Mouse (Mus musculus): ENCODE data around the gene Hrh2. TPM values are rescaled to one million over a fixed set of nuclear protein-coding genes. Genes with fewer than 3 reads are reported as not detected.

Hrh2 gene
- polyA plus RNA-seq, 1 experiment: 0.53 TPM

- H3K27ac ChIP-seq (ENCODE audit: insufficient read depth, low read depth, low read length): peak overlapping the region; percentile 32; the same call in 1 of the 2 replicates
- DNase-seq: no peak
- TF ChIP-seq CTCF (conservative IDR thresholded peaks at IDR 0.05; ENCODE audit: insufficient read depth, insufficient read length, low read depth, low read length) (no peak), POLR2A (IDR thresholded peaks at IDR 0.05; ENCODE audit: low read depth, low read length) (no peak)
- peaks cover 5% of the 10 kb centered on the region; the same call in 1 of the 2 replicates for H3K4me1 ChIP-seq (ENCODE audit: control insufficient read depth, insufficient read depth, low read length)
- H3K4me3 ChIP-seq (ENCODE audit: insufficient read depth, low read depth, low read length): no peak overlapping the region
- H3K36me3 ChIP-seq (ENCODE audit: control insufficient read depth, insufficient read depth, low read length): no peaks in the 10 kb centered on the region
- H3K27me3 ChIP-seq (replicated peaks; ENCODE audit: control insufficient read depth, insufficient read depth, low read length): no peaks in the 10 kb centered on the region
- 39% methylated on average over 13 of the region's 13 CpGs for WGBS
Measured at GRCm38 (mm10) chr13:54248436-54248995, 56.6 kb downstream of the Hrh2 start.

GRCm38 (mm10) chr13:54249007-54249406, 57.1 kb downstream of the Hrh2 start:
- no peak for TF ChIP-seq POLR2A (IDR thresholded peaks at IDR 0.05; ENCODE audit: low read depth, low read length)
- TF ChIP-seq CTCF (conservative IDR thresholded peaks at IDR 0.05; ENCODE audit: insufficient read depth, insufficient read length, low read depth, low read length): no peak
- H3K36me3 ChIP-seq (ENCODE audit: control insufficient read depth, insufficient read depth, low read length): no peaks in the 10 kb centered on the region
- WGBS: 8% methylated on average over 4 of the region's 4 CpGs
- peak; percentile 76 for DNase-seq
- no peaks in the 10 kb centered on the region for H3K27me3 ChIP-seq (replicated peaks; ENCODE audit: control insufficient read depth, insufficient read depth, low read length)
- no peak overlapping the region for H3K4me3 ChIP-seq (ENCODE audit: insufficient read depth, low read depth, low read length)
- H3K27ac ChIP-seq (ENCODE audit: insufficient read depth, low read depth, low read length): peak overlapping the region; percentile 32; the same call in 1 of the 2 replicates
- H3K4me1 ChIP-seq (ENCODE audit: control insufficient read depth, insufficient read depth, low read length): peaks cover 5% of the 10 kb centered on the region; the same call in 1 of the 2 replicates

GRCm38 (mm10) chr13:54250346-54250745, 58.4 kb downstream of the Hrh2 start:
- DNase-seq: no peak
- Histone ChIP-seq H3K4me3 (ENCODE audit: insufficient read depth, low read depth, low read length) (no peak overlapping the region), H3K4me1 (ENCODE audit: control insufficient read depth, insufficient read depth, low read length) (peaks cover 5% of the 10 kb centered on the region; the same call in 1 of the 2 replicates), H3K36me3 (ENCODE audit: control insufficient read depth, insufficient read depth, low read length) (no peaks in the 10 kb centered on the region), H3K27ac (ENCODE audit: insufficient read depth, low read depth, low read length) (no peak overlapping the region), H3K27me3 (replicated peaks; ENCODE audit: control insufficient read depth, insufficient read depth, low read length) (no peaks in the 10 kb centered on the region)
- TF ChIP-seq CTCF (conservative IDR thresholded peaks at IDR 0.05; ENCODE audit: insufficient read depth, insufficient read length, low read depth, low read length) (no peak), POLR2A (IDR thresholded peaks at IDR 0.05; ENCODE audit: low read depth, low read length) (no peak)
- 51% methylated on average over 8 of the region's 8 CpGs for WGBS

- Histone ChIP-seq H3K27me3 (replicated peaks; ENCODE audit: control insufficient read depth, insufficient read depth, low read length) (no peaks in the 10 kb centered on the region), H3K36me3 (ENCODE audit: control insufficient read depth, insufficient read depth, low read length) (no peaks in the 10 kb centered on the region), H3K4me3 (ENCODE audit: insufficient read depth, low read depth, low read length) (no peak overlapping the region), H3K27ac (ENCODE audit: insufficient read depth, low read depth, low read length) (no peak overlapping the region), H3K4me1 (ENCODE audit: control insufficient read depth, insufficient read depth, low read length) (peaks cover 5% of the 10 kb centered on the region; the same call in 1 of the 2 replicates)
- no peak for DNase-seq
- TF ChIP-seq POLR2A (IDR thresholded peaks at IDR 0.05; ENCODE audit: low read depth, low read length): no peak
- no peak for TF ChIP-seq CTCF (conservative IDR thresholded peaks at IDR 0.05; ENCODE audit: insufficient read depth, insufficient read length, low read depth, low read length)
- 73% methylated on average over 11 of the region's 11 CpGs for WGBS
Measured at GRCm38 (mm10) chr13:54251541-54252225, 59.8 kb downstream of the Hrh2 start.

GRCm38 (mm10) chr13:54257580-54258223, 65.8 kb downstream of the Hrh2 start:
- H3K4me1 ChIP-seq (ENCODE audit: control insufficient read depth, insufficient read depth, low read length): no peaks in the 10 kb centered on the region
- H3K27ac ChIP-seq (ENCODE audit: insufficient read depth, low read depth, low read length): no peak overlapping the region
- no peak for TF ChIP-seq POLR2A (IDR thresholded peaks at IDR 0.05; ENCODE audit: low read depth, low read length)
- no peak for TF ChIP-seq CTCF (conservative IDR thresholded peaks at IDR 0.05; ENCODE audit: insufficient read depth, insufficient read length, low read depth, low read length)
- no peaks in the 10 kb centered on the region for H3K27me3 ChIP-seq (replicated peaks; ENCODE audit: control insufficient read depth, insufficient read depth, low read length)
- no peak overlapping the region for H3K4me3 ChIP-seq (ENCODE audit: insufficient read depth, low read depth, low read length)
- H3K36me3 ChIP-seq (ENCODE audit: control insufficient read depth, insufficient read depth, low read length): no peaks in the 10 kb centered on the region
- DNase-seq: no peak
- 21% methylated on average over 10 of the region's 10 CpGs for WGBS

GRCm38 (mm10) chr13:54258231-54258743, 66.4 kb downstream of the Hrh2 start:
- Histone ChIP-seq H3K27ac (ENCODE audit: insufficient read depth, low read depth, low read length) (no peak overlapping the region), H3K27me3 (replicated peaks; ENCODE audit: control insufficient read depth, insufficient read depth, low read length) (no peaks in the 10 kb centered on the region), H3K36me3 (ENCODE audit: control insufficient read depth, insufficient read depth, low read length) (no peaks in the 10 kb centered on the region), H3K4me1 (ENCODE audit: control insufficient read depth, insufficient read depth, low read length) (no peaks in the 10 kb centered on the region), H3K4me3 (ENCODE audit: insufficient read depth, low read depth, low read length) (no peak overlapping the region)
- TF ChIP-seq POLR2A (IDR thresholded peaks at IDR 0.05; ENCODE audit: low read depth, low read length): no peak
- WGBS: 32% methylated on average over 8 of the region's 8 CpGs
- no peak for DNase-seq

GRCm38 (mm10) chr13:54260318-54260717, 68.4 kb downstream of the Hrh2 start:
- WGBS: 21% methylated on average over 8 of the region's 8 CpGs
- no peak for DNase-seq
- Histone ChIP-seq H3K36me3 (ENCODE audit: control insufficient read depth, insufficient read depth, low read length) (no peaks in the 10 kb centered on the region), H3K27me3 (replicated peaks; ENCODE audit: control insufficient read depth, insufficient read depth, low read length) (no peaks in the 10 kb centered on the region), H3K4me1 (ENCODE audit: control insufficient read depth, insufficient read depth, low read length) (no peaks in the 10 kb centered on the region), H3K4me3 (ENCODE audit: insufficient read depth, low read depth, low read length) (no peak overlapping the region), H3K27ac (ENCODE audit: insufficient read depth, low read depth, low read length) (no peak overlapping the region)
- TF ChIP-seq CTCF (conservative IDR thresholded peaks at IDR 0.05; ENCODE audit: insufficient read depth, insufficient read length, low read depth, low read length): no peak
- TF ChIP-seq POLR2A (IDR thresholded peaks at IDR 0.05; ENCODE audit: low read depth, low read length): no peak

All from kidney, adult 2 months (tissue).